Mouse (Mus musculus) liver, embryonic 14.5 days (tissue): ENCODE measurements around the gene Erp27.

Experiments
- CTCF ChIP-seq: IDR thresholded peaks from 2 replicates; pipeline ENCODE4 v1.5.1; 2016; ENCODE audit warnings: antibody characterized with exemption, low read depth, control low read depth
- EP300 ChIP-seq: IDR thresholded peaks from 2 replicates; pipeline ENCODE4 v1.6.1; 2016; ENCODE audit warnings: antibody characterized with exemption, low read depth

- no peak for TF ChIP-seq CTCF
- peak; percentile 80 for TF ChIP-seq EP300
Observed at GRCm38 (mm10) chr6:136930677-136931076, 8.7 kb upstream of the Erp27 start.
